ENCODE assay signal across 14 mouse cellular contexts in genomic region chr13:91509467-91509866, GRCm38 (mm10). TPM values are rescaled to one million over a fixed set of nuclear protein-coding genes. Genes with fewer than 3 reads are reported as not detected.
DNase-seq lines count a peak whose midpoint lies in the region; ATAC-seq and TF ChIP-seq lines count a peak whose summit lies in the region.
"Had no signal": no experiment of that assay in that cellular context is flagged by ENCODE, and none has a peak within 500 bp of the region (broad histone marks: within the 10 kb centered on the region; RNA-seq: fewer than 3 reads in every experiment).

No protein-coding gene starts in this region.

- no peak overlapping the region for H3K4me3 ChIP-seq in intestine, postnatal 0 days (ENCODE audit: low read depth, low read length)
- H3K4me3 ChIP-seq in intestine, embryonic 16.5 days (ENCODE audit: low read length): no peak overlapping the region
- H3K4me3 ChIP-seq in liver, postnatal 0 days (ENCODE audit: low read depth, low read length): no peak overlapping the region
- no peak overlapping the region for H3K4me3 ChIP-seq in hindbrain, embryonic 12.5 days
- H3K4me3 ChIP-seq in hindbrain, embryonic 14.5 days (replicated peaks; ENCODE audit: low read length): no peak overlapping the region
- H3K4me3 ChIP-seq: hindbrain, embryonic 13.5 days; left cerebral cortex, adult 2 months had no signal

- no peak overlapping the region for H3K9ac ChIP-seq in intestine, postnatal 0 days (ENCODE audit: low read depth, low read length)
- no peak overlapping the region for H3K9ac ChIP-seq in intestine, embryonic 16.5 days (ENCODE audit: low read depth, low read length)
- H3K9ac ChIP-seq in liver, postnatal 0 days (replicated peaks): no peak overlapping the region
- no peak overlapping the region for H3K9ac ChIP-seq in hindbrain, embryonic 12.5 days
- H3K9ac ChIP-seq in hindbrain, embryonic 14.5 days: no peak overlapping the region
- H3K9ac ChIP-seq: hindbrain, embryonic 13.5 days had no signal

- 0 out of 2 replicates have a peak, but pooled peaks have one; percentile 36 for ATAC-seq in intestine, postnatal 0 days
- ATAC-seq in intestine, embryonic 16.5 days: no peak
- peak; percentile 92 for ATAC-seq in common myeloid progenitor, adult 5-6 weeks (replicated peaks; ENCODE audit: low read depth, poor library complexity, severe bottlenecking)
- peak; percentile 41; the same call in 1 of the 2 replicates for ATAC-seq in liver, postnatal 0 days
- ATAC-seq in hindbrain, embryonic 12.5 days (ENCODE audit: low FRiP score): no peak
- no peak for ATAC-seq in hindbrain, embryonic 14.5 days (ENCODE audit: low FRiP score)
- ATAC-seq: midbrain, embryonic 16.5 days had no signal

- H3K36me3 ChIP-seq in intestine, postnatal 0 days (ENCODE audit: control insufficient read depth, insufficient read depth): no peaks in the 10 kb centered on the region
- no peaks in the 10 kb centered on the region for H3K36me3 ChIP-seq in intestine, embryonic 16.5 days (ENCODE audit: control insufficient read depth, insufficient read depth, low read length)
- no peaks in the 10 kb centered on the region for H3K36me3 ChIP-seq in liver, postnatal 0 days (replicated peaks; ENCODE audit: insufficient read depth, low read length)
- H3K36me3 ChIP-seq in hindbrain, embryonic 12.5 days: no peaks in the 10 kb centered on the region
- no peaks in the 10 kb centered on the region for H3K36me3 ChIP-seq in hindbrain, embryonic 14.5 days (replicated peaks; ENCODE audit: control insufficient read depth, insufficient read depth)
- H3K36me3 ChIP-seq: hindbrain, embryonic 13.5 days had no signal

- no peaks in the 10 kb centered on the region for H3K27me3 ChIP-seq in intestine, postnatal 0 days (replicated peaks; ENCODE audit: control insufficient read depth, insufficient read depth, low read length)
- no peaks in the 10 kb centered on the region for H3K27me3 ChIP-seq in intestine, embryonic 16.5 days (replicated peaks; ENCODE audit: control insufficient read depth, insufficient read depth, low read length)
- H3K27me3 ChIP-seq in liver, postnatal 0 days (ENCODE audit: insufficient read depth, low read length): no peaks in the 10 kb centered on the region
- no peaks in the 10 kb centered on the region for H3K27me3 ChIP-seq in hindbrain, embryonic 12.5 days
- H3K27me3 ChIP-seq in hindbrain, embryonic 14.5 days (ENCODE audit: control insufficient read depth, insufficient read depth, low read length): no peaks in the 10 kb centered on the region
- H3K27me3 ChIP-seq: hindbrain, embryonic 13.5 days had no signal

- TF ChIP-seq EP300 in liver, postnatal 0 days (IDR thresholded peaks at IDR 0.05; ENCODE audit: low read depth): no peak

- H3K27ac ChIP-seq in intestine, postnatal 0 days (ENCODE audit: low read depth, low read length): no peak overlapping the region
- H3K27ac ChIP-seq in intestine, embryonic 16.5 days (ENCODE audit: low read length): no peak overlapping the region
- peak overlapping the region; percentile 63 for H3K27ac ChIP-seq in liver, postnatal 0 days (ENCODE audit: low read depth)
- no peak overlapping the region for H3K27ac ChIP-seq in hindbrain, embryonic 12.5 days
- H3K27ac ChIP-seq in hindbrain, embryonic 14.5 days: no peak overlapping the region
- H3K27ac ChIP-seq: hindbrain, embryonic 13.5 days; left cerebral cortex, adult 2 months had no signal

- no peak overlapping the region for H3K4me2 ChIP-seq in intestine, postnatal 0 days (replicated peaks; ENCODE audit: low read depth)
- H3K4me2 ChIP-seq in intestine, embryonic 16.5 days (ENCODE audit: low read depth, low read length): no peak overlapping the region
- H3K4me2 ChIP-seq in liver, postnatal 0 days (ENCODE audit: low read depth, low read length): peak overlapping the region; percentile 50
- no peak overlapping the region for H3K4me2 ChIP-seq in hindbrain, embryonic 12.5 days (replicated peaks)
- H3K4me2 ChIP-seq in hindbrain, embryonic 14.5 days (replicated peaks): no peak overlapping the region
- H3K4me2 ChIP-seq: hindbrain, embryonic 13.5 days had no signal

- peak; percentile 57 for DNase-seq in CD4-positive, CD25-positive, alpha-beta regulatory T cell, adult 2 months (ENCODE audit: low read depth, low spot score)
- no peak for DNase-seq in liver, postnatal 0 days
- DNase-seq in layer of hippocampus, adult 9-10 months (ENCODE audit: low spot score): no peak
- no peak for DNase-seq in hindbrain, embryonic 14.5 days (ENCODE audit: low spot score)
- DNase-seq: kidney, postnatal 14 days; lung, adult 2 months; thymus, postnatal 4 days had no signal

- TF ChIP-seq CTCF in intestine, postnatal 0 days (IDR thresholded peaks at IDR 0.05; ENCODE audit: low read depth): no peak
- no peak for TF ChIP-seq CTCF in liver, postnatal 0 days (IDR thresholded peaks at IDR 0.05; ENCODE audit: low read depth)

- no peaks in the 10 kb centered on the region for H3K4me1 ChIP-seq in intestine, postnatal 0 days (replicated peaks; ENCODE audit: control insufficient read depth, insufficient read depth, low read length)
- H3K4me1 ChIP-seq in intestine, embryonic 16.5 days (ENCODE audit: control insufficient read depth, insufficient read depth, low read length): peaks cover 6% of the 10 kb centered on the region
- peaks cover 6% of the 10 kb centered on the region for H3K4me1 ChIP-seq in liver, postnatal 0 days (ENCODE audit: insufficient read depth)
- H3K4me1 ChIP-seq in hindbrain, embryonic 12.5 days: no peaks in the 10 kb centered on the region
- H3K4me1 ChIP-seq in hindbrain, embryonic 14.5 days (replicated peaks; ENCODE audit: control insufficient read depth, insufficient read depth, low read length): no peaks in the 10 kb centered on the region
- H3K4me1 ChIP-seq: hindbrain, embryonic 13.5 days had no signal

- no peaks in the 10 kb centered on the region for H3K9me3 ChIP-seq in intestine, postnatal 0 days (ENCODE audit: control insufficient read depth)
- H3K9me3 ChIP-seq in intestine, embryonic 16.5 days (ENCODE audit: control insufficient read depth, low read length): no peaks in the 10 kb centered on the region
- H3K9me3 ChIP-seq in liver, postnatal 0 days (ENCODE audit: low read length): no peaks in the 10 kb centered on the region
- H3K9me3 ChIP-seq in hindbrain, embryonic 12.5 days (replicated peaks): no peaks in the 10 kb centered on the region
- H3K9me3 ChIP-seq in hindbrain, embryonic 14.5 days (ENCODE audit: control insufficient read depth, low read length): no peaks in the 10 kb centered on the region
- H3K9me3 ChIP-seq: hindbrain, embryonic 13.5 days had no signal

- 16% methylated on average over 2 of the region's 2 CpGs for WGBS in intestine, postnatal 0 days
- 36% methylated on average over 2 of the region's 2 CpGs for WGBS in intestine, embryonic 16.5 days
- WGBS in liver, postnatal 0 days (ENCODE audit: insufficient replicate concordance): 13% methylated on average over 2 of the region's 2 CpGs
- WGBS in hindbrain, embryonic 12.5 days: 91% methylated on average over 2 of the region's 2 CpGs
- 83% methylated on average over 2 of the region's 2 CpGs for WGBS in hindbrain, embryonic 14.5 days

RNA-seq across cellular contexts. Expression of gene Ssbp2, which starts 49.4 kb away (rescaled TPM):
- 30.1 and 31.8 TPM in 2 replicates for polyA plus RNA-seq in intestine, postnatal 0 days (2015; fragmentation: Nextera tagmentation; extraction: Ambion mirVana)
- polyA plus RNA-seq in intestine, embryonic 16.5 days (2015; fragmentation: Nextera tagmentation; extraction: Ambion mirVana): 65.1 and 78.7 TPM in 2 replicates
- total RNA-seq in common myeloid progenitor, adult 5-6 weeks (2017): 75.2 and 80.6 TPM in 2 replicates
- polyA plus RNA-seq in liver, postnatal 0 days (2015; fragmentation: Nextera tagmentation; extraction: Ambion mirVana): 18.8 and 21.6 TPM in 2 replicates
- 153 and 159 TPM in 2 replicates for polyA plus RNA-seq in hindbrain, embryonic 12.5 days (2016; fragmentation: Nextera tagmentation; extraction: Ambion mirVana)
- polyA plus RNA-seq in hindbrain, embryonic 14.5 days (2014; fragmentation: Nextera tagmentation; extraction: Ambion mirVana): 204 and 220 TPM in 2 replicates

Comparison
In these comparisons a context has a peak if more than half of its experiments do, and no peak if none do; other contexts are left out.
1. ATAC-seq: peak in intestine, postnatal 0 days (single experiment), common myeloid progenitor, adult 5-6 weeks (single experiment) and liver, postnatal 0 days (single experiment); none in intestine, embryonic 16.5 days (single experiment), hindbrain, embryonic 12.5 days (single experiment) and hindbrain, embryonic 14.5 days (single experiment).